Comparison of ENCODE assay signal across 14 mouse cellular contexts in the genomic region with DNA sequence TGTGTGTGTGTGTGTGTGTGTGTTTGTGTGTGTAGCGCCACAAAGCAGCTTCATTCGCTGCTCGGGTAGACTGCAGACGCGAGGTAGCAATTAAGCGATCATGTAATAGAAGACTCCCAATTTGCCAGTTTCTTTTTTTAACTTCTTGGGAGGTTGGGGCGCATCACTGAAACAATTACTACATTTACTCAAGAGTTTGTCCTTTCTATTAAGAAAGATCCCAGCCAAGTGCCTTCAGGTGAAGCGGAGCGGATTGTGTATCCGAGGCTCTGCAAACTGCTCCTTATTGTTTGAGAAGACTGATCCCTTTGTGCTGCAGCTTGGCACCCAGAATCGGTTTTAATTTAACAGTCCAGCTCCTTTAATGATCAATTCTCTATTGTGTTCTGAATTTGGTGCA.
DNase-seq lines count a peak whose midpoint lies in the region; ATAC-seq and TF ChIP-seq lines count a peak whose summit lies in the region.
"Had no signal": no experiment of that assay in that cellular context is flagged by ENCODE, and none has a peak within 500 bp of the region (broad histone marks: within the 10 kb centered on the region; RNA-seq: fewer than 3 reads in every experiment).

No protein-coding gene starts in this region.

- H3K27ac ChIP-seq in lung, embryonic 14.5 days (ENCODE audit: low read depth) = peak overlapping the region; percentile 63; the same call in 1 of the 2 replicates
- H3K27ac ChIP-seq in forebrain, embryonic 14.5 days (ENCODE audit: low read depth, low read length) = no peak overlapping the region
- no peak overlapping the region for H3K27ac ChIP-seq in heart, adult 2 months
- H3K27ac ChIP-seq: midbrain, embryonic 15.5 days had no signal

- H3K4me3 ChIP-seq in lung, embryonic 14.5 days (ENCODE audit: low read depth, low read length) = no peak overlapping the region
- H3K4me3 ChIP-seq in forebrain, embryonic 14.5 days (ENCODE audit: low read depth, low read length) = no peak overlapping the region
- H3K4me3 ChIP-seq in heart, adult 2 months = no peak overlapping the region
- H3K4me3 ChIP-seq: midbrain, embryonic 15.5 days had no signal

- WGBS in lung, embryonic 14.5 days = 66% methylated on average over 11 of the region's 11 CpGs
- WGBS in forebrain, embryonic 14.5 days = 8% methylated on average over 11 of the region's 11 CpGs
- WGBS in heart, adult 2 months = 81% methylated on average over 11 of the region's 11 CpGs

- TF ChIP-seq CTCF in lung, embryonic 14.5 days (IDR thresholded peaks at IDR 0.05; ENCODE audit: low read depth) = no peak
- TF ChIP-seq CTCF in brain, embryonic 14.5 days (IDR thresholded peaks at IDR 0.05; ENCODE audit: borderline replicate concordance, extremely low read depth, insufficient read depth, insufficient read length) = no peak
- TF ChIP-seq CTCF in heart, adult 2 months (IDR thresholded peaks at IDR 0.05) = no peak

- H3K79me2 ChIP-seq in heart, adult 2 months (replicated peaks; ENCODE audit: control insufficient read depth, insufficient read depth, low read length) = peaks cover 6% of the 10 kb centered on the region

- no peak for ATAC-seq in lung, embryonic 14.5 days (ENCODE audit: insufficient read depth)
- ATAC-seq in forebrain, embryonic 14.5 days = 0 out of 2 replicates have a peak, but pooled peaks have one; percentile 27
- no peak for ATAC-seq in megakaryocyte progenitor cell, adult 5-6 weeks (replicated peaks; ENCODE audit: poor library complexity)
- ATAC-seq: midbrain, embryonic 15.5 days had no signal

- TF ChIP-seq POLR2A in brain, embryonic 14.5 days (IDR thresholded peaks at IDR 0.05; ENCODE audit: borderline replicate concordance, extremely low read depth, insufficient read depth, insufficient read length, poor library complexity, severe bottlenecking) = no peak
- TF ChIP-seq POLR2A in heart, adult 2 months (IDR thresholded peaks at IDR 0.05; ENCODE audit: insufficient read depth, low read depth, low read length) = no peak

- H3K4me2 ChIP-seq in lung, embryonic 14.5 days = no peak overlapping the region
- 0 out of 2 replicates have a peak overlapping the region, but pooled peaks have one; percentile 9 for H3K4me2 ChIP-seq in forebrain, embryonic 14.5 days (ENCODE audit: low read length)
- H3K4me2 ChIP-seq: midbrain, embryonic 15.5 days had no signal

- no peaks in the 10 kb centered on the region for H3K9me3 ChIP-seq in lung, embryonic 14.5 days (ENCODE audit: low read depth, low read length)
- no peaks in the 10 kb centered on the region for H3K9me3 ChIP-seq in forebrain, embryonic 14.5 days (replicated peaks; ENCODE audit: control insufficient read depth, low read length)
- H3K9me3 ChIP-seq: midbrain, embryonic 15.5 days had no signal

- intact Hi-C loops in heart, adult 2 months (cut with DNase I) = loop anchor here (5.0 kb wide), 1 partner anchor 413 kb away; no protein-coding TSS in a partner anchor

- no peaks in the 10 kb centered on the region for H3K27me3 ChIP-seq in lung, embryonic 14.5 days (ENCODE audit: insufficient read depth, low read length)
- H3K27me3 ChIP-seq in forebrain, embryonic 14.5 days (replicated peaks; ENCODE audit: control insufficient read depth, insufficient read depth, low read length) = no peaks in the 10 kb centered on the region; the same call in 1 of the 2 replicates
- H3K27me3 ChIP-seq in heart, adult 2 months (ENCODE audit: control insufficient read depth, insufficient read depth, low read length) = no peaks in the 10 kb centered on the region
- H3K27me3 ChIP-seq: midbrain, embryonic 15.5 days had no signal

- H3K4me1 ChIP-seq in lung, embryonic 14.5 days (ENCODE audit: insufficient read depth) = peaks cover 22% of the 10 kb centered on the region
- peaks cover 22% of the 10 kb centered on the region for H3K4me1 ChIP-seq in forebrain, embryonic 14.5 days (ENCODE audit: control insufficient read depth, insufficient read depth, low read length)
- H3K4me1 ChIP-seq in heart, adult 2 months (ENCODE audit: control insufficient read depth, insufficient read depth, low read length) = peaks cover 8% of the 10 kb centered on the region

- no peaks in the 10 kb centered on the region for H3K36me3 ChIP-seq in lung, embryonic 14.5 days (ENCODE audit: insufficient read depth)
- H3K36me3 ChIP-seq in forebrain, embryonic 14.5 days (ENCODE audit: control insufficient read depth, insufficient read depth, low read length) = no peaks in the 10 kb centered on the region
- peaks cover 3% of the 10 kb centered on the region for H3K36me3 ChIP-seq in heart, adult 2 months (ENCODE audit: control insufficient read depth, insufficient read depth, low read length)
- H3K36me3 ChIP-seq: midbrain, embryonic 15.5 days had no signal

- DNase-seq in embryo, embryonic 11 days = peak; percentile 28
- no peak for DNase-seq in embryo, embryonic 10 days (ENCODE audit: low spot score)
- DNase-seq in lung, embryonic 14.5 days = no peak
- DNase-seq in lung, postnatal 14 days = no peak
- DNase-seq in brain, embryonic 14.5 days (ENCODE audit: low read depth) = peak; percentile 83
- DNase-seq in forebrain, embryonic 14.5 days (ENCODE audit: low spot score) = peak; percentile 78
- DNase-seq in heart, adult 2 months = no peak
- DNase-seq: cerebellum, adult 9-10 months; kidney, postnatal 10 days; left cerebral cortex, postnatal 4 days; lung, postnatal 10 days; thymus, adult 2 months had no signal

- no peak overlapping the region for H3K9ac ChIP-seq in lung, embryonic 14.5 days
- no peak overlapping the region for H3K9ac ChIP-seq in forebrain, embryonic 14.5 days (ENCODE audit: low read length)
- H3K9ac ChIP-seq in heart, adult 2 months (ENCODE audit: low read depth, low read length) = no peak overlapping the region
- H3K9ac ChIP-seq: midbrain, embryonic 15.5 days had no signal

- TF ChIP-seq EP300 in heart, adult 2 months (IDR thresholded peaks at IDR 0.05; ENCODE audit: insufficient read depth, low read depth, low read length) = no peak

Comparison
In these comparisons a context has a peak if more than half of its experiments do, and no peak if none do; other contexts are left out.
1. DNase-seq: peak in embryo, embryonic 11 days (single experiment), brain, embryonic 14.5 days (single experiment) and forebrain, embryonic 14.5 days (single experiment); none in embryo, embryonic 10 days (single experiment), lung, embryonic 14.5 days (single experiment), lung, postnatal 14 days (single experiment) and heart, adult 2 months (0 of 2).